Mouse (Mus musculus): ENCODE measurements around the gene Lsm10.

DNA sequence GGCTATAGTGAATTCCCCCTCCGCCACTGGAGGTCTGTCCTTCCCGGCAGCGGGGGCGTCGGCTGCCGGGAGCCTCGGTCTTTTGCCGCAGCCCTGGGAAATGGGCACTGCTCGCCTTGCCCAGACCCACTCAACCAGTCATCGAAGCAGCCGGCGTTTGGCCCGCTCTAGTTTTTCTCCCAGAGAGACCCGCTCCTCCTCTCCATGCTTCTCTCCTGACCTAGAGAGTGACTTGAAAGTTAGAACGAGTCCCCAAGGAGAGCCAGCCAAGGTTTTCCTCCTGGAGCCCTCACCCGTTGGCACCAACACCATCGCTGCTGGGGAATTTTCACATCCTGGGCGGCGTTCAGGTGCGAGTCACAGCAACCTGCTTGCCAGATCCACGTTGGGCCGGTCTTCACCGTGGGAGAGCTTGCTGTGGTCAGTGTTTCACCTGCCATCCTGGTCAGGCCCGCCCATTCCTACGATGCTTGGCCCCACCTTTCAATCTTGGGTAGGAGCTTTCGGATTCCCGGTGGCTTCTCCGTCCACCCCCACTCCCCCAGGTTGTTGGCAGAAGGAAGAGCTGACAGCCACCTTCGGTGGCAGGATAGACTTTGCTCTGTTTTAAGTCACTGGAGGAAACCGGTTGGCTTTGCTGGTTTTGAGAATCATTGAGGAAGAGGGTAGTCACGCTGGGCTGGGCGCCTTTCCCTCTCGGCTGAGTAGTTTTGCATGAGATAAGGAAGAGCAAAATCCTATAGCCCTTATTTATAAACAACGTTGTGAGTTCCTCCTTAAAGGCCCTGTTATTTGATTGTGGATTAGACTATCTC is 8.0 kb downstream of the Lsm10 start:
- TF ChIP-seq CTCF (IDR thresholded peaks at IDR 0.05; ENCODE audit: low read depth) (no peak), EP300 (optimal IDR thresholded peaks at IDR 0.05) (no peak)

All from stomach, postnatal 0 days (tissue).